10 mouse cellular contexts compared by ENCODE assay signal in the genomic region with DNA sequence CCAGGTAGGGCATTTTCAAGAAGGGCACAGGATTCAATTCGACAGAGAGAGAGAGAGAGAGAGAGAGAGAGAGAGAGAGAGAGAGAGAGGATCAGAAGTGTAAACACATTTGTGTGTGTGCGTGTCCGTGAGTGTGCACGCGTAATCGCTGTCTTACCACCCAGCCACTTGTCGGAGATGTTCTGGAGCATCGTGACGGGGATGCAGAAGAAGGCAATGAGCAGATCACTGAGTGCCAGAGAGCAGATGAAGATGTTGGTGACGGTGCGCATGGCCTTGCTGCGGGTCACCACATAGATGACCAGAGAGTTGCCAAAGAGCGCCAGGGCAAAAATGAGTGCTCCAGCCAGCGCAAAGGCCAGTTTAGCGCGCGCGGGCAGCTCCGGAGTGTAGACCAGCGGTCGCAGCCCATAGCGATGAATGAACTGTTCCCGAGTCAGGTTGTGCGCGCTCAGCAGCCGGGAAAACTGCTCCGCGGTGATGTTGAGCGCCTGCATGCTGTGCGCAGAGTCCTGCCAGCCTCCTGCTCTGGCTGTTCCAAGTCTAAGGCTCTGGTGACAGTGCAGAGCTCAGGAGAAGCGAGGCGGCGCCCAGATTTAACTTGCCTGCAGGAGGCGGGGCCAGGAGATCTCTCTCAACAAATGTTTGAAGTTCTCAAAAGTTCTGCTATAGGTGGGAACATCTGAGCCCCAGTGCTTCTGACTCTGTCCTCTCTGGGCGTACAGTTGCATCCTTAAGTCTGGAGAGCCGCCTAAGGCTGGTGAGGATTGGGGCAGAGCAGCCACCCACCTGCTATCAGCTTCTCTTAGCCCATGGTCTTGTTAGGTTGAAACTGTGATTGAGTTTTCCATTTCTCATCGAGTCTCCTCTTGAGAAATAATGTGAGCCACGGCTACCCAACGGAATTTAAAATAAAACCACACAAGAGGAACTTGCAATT. TPM values are rescaled to one million over a fixed set of nuclear protein-coding genes. Genes with fewer than 3 reads are reported as not detected.
DNase-seq lines count a peak whose midpoint lies in the region; ATAC-seq and TF ChIP-seq lines count a peak whose summit lies in the region.
"Had no signal": no experiment of that assay in that cellular context is flagged by ENCODE, and none has a peak within 500 bp of the region (broad histone marks: within the 10 kb centered on the region; RNA-seq: fewer than 3 reads in every experiment).

Gene Qrfpr, minus strand, starts transcription at position 571 of the 940 bp plus-strand sequence.

- ATAC-seq in heart, embryonic 13.5 days (ENCODE audit: extremely low read depth, insufficient number of reproducible peaks, low FRiP score, low TSS enrichment): no peak
- ATAC-seq in forebrain, embryonic 13.5 days: peak; percentile 86
- no peak for ATAC-seq in limb, embryonic 14.5 days (ENCODE audit: low FRiP score, low read depth)
- 0 out of 2 replicates have a peak, but pooled peaks have one; percentile 33 for ATAC-seq in stomach, embryonic 14.5 days (ENCODE audit: insufficient number of reproducible peaks, insufficient read depth, low FRiP score, low read depth)

- H3K4me1 ChIP-seq in heart, embryonic 13.5 days: peaks cover 9% of the 10 kb centered on the region
- peaks cover 9% of the 10 kb centered on the region for H3K4me1 ChIP-seq in forebrain, embryonic 13.5 days
- H3K4me1 ChIP-seq in limb, embryonic 14.5 days (ENCODE audit: control insufficient read depth, insufficient read depth, low read length): no peaks in the 10 kb centered on the region
- no peaks in the 10 kb centered on the region for H3K4me1 ChIP-seq in stomach, embryonic 14.5 days (ENCODE audit: control insufficient read depth, insufficient read depth, low read length)

- no peaks in the 10 kb centered on the region for H3K36me3 ChIP-seq in heart, embryonic 13.5 days
- no peaks in the 10 kb centered on the region for H3K36me3 ChIP-seq in forebrain, embryonic 13.5 days (ENCODE audit: poor library complexity, severe bottlenecking)
- no peaks in the 10 kb centered on the region for H3K36me3 ChIP-seq in limb, embryonic 14.5 days (ENCODE audit: control insufficient read depth, insufficient read depth, low read length)
- H3K36me3 ChIP-seq in stomach, embryonic 14.5 days (ENCODE audit: control insufficient read depth, insufficient read depth, low read length): no peaks in the 10 kb centered on the region
- H3K36me3 ChIP-seq: G1E had no signal

- DNase-seq in heart, adult 18-20 months: no peak
- peak; percentile 47 for DNase-seq in Muller cell, postnatal 12 days (ENCODE audit: inconsistent ontology term)
- no peak for DNase-seq in limb, embryonic 14.5 days (ENCODE audit: low spot score)
- no peak for DNase-seq in lung, postnatal 14 days
- no peak for DNase-seq in cerebellum, adult 11 months

- peak within 1 kb of the TSS; percentile 45 for H3K4me3 ChIP-seq in heart, embryonic 13.5 days
- H3K4me3 ChIP-seq in forebrain, embryonic 13.5 days: peak within 1 kb of the TSS; percentile 39
- H3K4me3 ChIP-seq in limb, embryonic 14.5 days (replicated peaks; ENCODE audit: low read length): peak within 1 kb of the TSS; percentile 21
- H3K4me3 ChIP-seq in stomach, embryonic 14.5 days (ENCODE audit: low read depth, low read length): peak within 1 kb of the TSS; percentile 15

- peak within 1 kb of the TSS; percentile 70 for H3K4me2 ChIP-seq in heart, embryonic 13.5 days
- peak within 1 kb of the TSS; percentile 72 for H3K4me2 ChIP-seq in forebrain, embryonic 13.5 days
- H3K4me2 ChIP-seq in limb, embryonic 14.5 days (replicated peaks; ENCODE audit: low read depth, low read length, severe bottlenecking): peak within 1 kb of the TSS; percentile 49
- peak within 1 kb of the TSS; percentile 39 for H3K4me2 ChIP-seq in stomach, embryonic 14.5 days (replicated peaks; ENCODE audit: low read depth, low read length)

- H3K9me3 ChIP-seq in heart, embryonic 13.5 days: no peaks in the 10 kb centered on the region
- no peaks in the 10 kb centered on the region for H3K9me3 ChIP-seq in forebrain, embryonic 13.5 days (replicated peaks)
- H3K9me3 ChIP-seq in limb, embryonic 14.5 days (ENCODE audit: control insufficient read depth, low read length): no peaks in the 10 kb centered on the region
- H3K9me3 ChIP-seq in stomach, embryonic 14.5 days (ENCODE audit: control insufficient read depth, low read depth, low read length): no peaks in the 10 kb centered on the region
- H3K9me3 ChIP-seq: G1E had no signal

- 13% methylated on average over 39 of the region's 39 CpGs for WGBS in heart, embryonic 13.5 days
- 7% methylated on average over 36 of the region's 39 CpGs for WGBS in forebrain, embryonic 13.5 days
- 10% methylated on average over 36 of the region's 39 CpGs for WGBS in limb, embryonic 14.5 days
- WGBS in stomach, embryonic 14.5 days: 11% methylated on average over 39 of the region's 39 CpGs

- no peak within 1 kb of the TSS for H3K27ac ChIP-seq in heart, embryonic 13.5 days (replicated peaks)
- no peak within 1 kb of the TSS for H3K27ac ChIP-seq in forebrain, embryonic 13.5 days
- H3K27ac ChIP-seq in limb, embryonic 14.5 days (replicated peaks; ENCODE audit: low read depth, low read length): no peak within 1 kb of the TSS
- H3K27ac ChIP-seq in stomach, embryonic 14.5 days (ENCODE audit: low read length): no peak within 1 kb of the TSS

- peaks cover 45% of the 10 kb centered on the region for H3K27me3 ChIP-seq in heart, embryonic 13.5 days (replicated peaks)
- peaks cover 24% of the 10 kb centered on the region for H3K27me3 ChIP-seq in forebrain, embryonic 13.5 days
- peaks cover 15% of the 10 kb centered on the region; the same call in 1 of the 2 replicates for H3K27me3 ChIP-seq in limb, embryonic 14.5 days (ENCODE audit: control insufficient read depth, insufficient read depth, low read length)
- peaks cover 4% of the 10 kb centered on the region; the same call in 1 of the 2 replicates for H3K27me3 ChIP-seq in stomach, embryonic 14.5 days (ENCODE audit: control insufficient read depth, insufficient read depth, low read length)

- TF ChIP-seq POLR2A in limb, embryonic 14.5 days (IDR thresholded peaks at IDR 0.05; ENCODE audit: borderline replicate concordance, extremely low read depth, insufficient read depth, insufficient read length): no peak

- peak within 1 kb of the TSS; percentile 24; the same call in 1 of the 2 replicates for H3K9ac ChIP-seq in heart, embryonic 13.5 days
- H3K9ac ChIP-seq in forebrain, embryonic 13.5 days: 0 out of 2 replicates have a peak within 1 kb of the TSS, but pooled peaks have one; percentile 46
- 0 out of 2 replicates have a peak within 1 kb of the TSS, but pooled peaks have one; percentile 16 for H3K9ac ChIP-seq in limb, embryonic 14.5 days (ENCODE audit: low read depth, low read length, severe bottlenecking)
- H3K9ac ChIP-seq in stomach, embryonic 14.5 days (replicated peaks; ENCODE audit: low read depth, low read length): no peak within 1 kb of the TSS

RNA-seq across cellular contexts. Expression of gene Qrfpr, which starts in this region (rescaled TPM):
- polyA plus RNA-seq in heart, embryonic 13.5 days (2015; fragmentation: Nextera tagmentation; extraction: Ambion mirVana): 0.08 TPM in 1 of 2 replicates, not detected in the other
- total RNA-seq in heart, adult 18-20 months (2021): not detected
- 2.0 and 2.6 TPM in 2 replicates for polyA plus RNA-seq in forebrain, embryonic 13.5 days (2015; fragmentation: Nextera tagmentation; extraction: Ambion mirVana)
- polyA plus RNA-seq in limb, embryonic 14.5 days (2012; rRNA removed): 0.17 and 0.29 TPM in 2 replicates
- polyA plus RNA-seq in limb, embryonic 14.5 days (2014; fragmentation: Nextera tagmentation; extraction: Ambion mirVana): 0.11 and 0.32 TPM in 2 replicates
- 0.62 TPM in 1 of 2 replicates, not detected in the other for polyA plus RNA-seq in stomach, embryonic 14.5 days (2014; fragmentation: Nextera tagmentation; extraction: Ambion mirVana)
- polyA plus RNA-seq: G1E; testis, adult 2 months had no signal

Comparison
In these comparisons a context has a peak if more than half of its experiments do, and no peak if none do; other contexts are left out.
1. Peak in ATAC-seq, H3K4me3 ChIP-seq and H3K4me2 ChIP-seq in stomach, embryonic 14.5 days; RNA of the gene not detected or under 1 TPM.